Mouse (Mus musculus) layer of hippocampus, postnatal 14 days (tissue): ENCODE measurements around the gene Eef1akmt3. TPM values are rescaled to one million over a fixed set of nuclear protein-coding genes. Genes with fewer than 3 reads are reported as not detected.

Source experiments
- DNase-seq, 2 experiments: peaks; one replicate each; pipeline ENCODE4 v3.0.0; 2021 to 2022; ENCODE audit warnings: low spot score in 2 of 2, mixed read lengths in 1 of 2
- total RNA-seq, 2 experiments: library from RNA; stranded (reverse); gene quantifications; 2 replicates each; pipeline ENCODE4 v1.2.3; 2021

Gene Eef1akmt3
- total RNA-seq, 2 experiments from 2014 or later: 0.36 to 0.41 TPM

GRCm38 (mm10) chr10:127002056-127002455, 39.3 kb downstream of the Eef1akmt3 start:
- DNase-seq: no peak

DNA sequence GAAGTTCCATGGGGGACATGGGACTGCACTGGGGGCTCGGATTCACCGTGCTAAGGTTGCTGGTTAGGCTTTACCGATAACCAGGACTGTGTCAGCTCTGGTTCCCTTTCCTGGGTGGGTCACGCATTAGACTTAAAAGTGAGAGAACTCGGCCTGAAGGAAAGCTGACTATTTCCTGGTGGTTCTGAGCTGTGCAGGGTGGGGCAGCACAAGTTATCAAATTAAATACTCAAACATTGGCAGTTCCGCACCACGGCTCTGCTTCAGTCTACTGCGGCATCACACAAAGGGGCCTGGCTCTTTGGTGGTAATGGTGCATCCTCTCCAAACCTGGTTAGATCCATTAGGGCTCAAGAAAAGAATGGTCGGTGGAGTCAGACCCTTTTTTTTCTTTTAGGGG, 40.0 kb downstream of the Eef1akmt3 start:
- DNase-seq: no peak

GRCm38 (mm10) chr10:127000529-127000928, 40.8 kb downstream of the Eef1akmt3 start, which contains the start of gene Avil:
TSS of gene Avil (plus strand) at chr10:127000709.
- no peak for DNase-seq

- no peak for DNase-seq
Observed at GRCm38 (mm10) chr10:126997340-126998113, 43.8 kb downstream of the Eef1akmt3 start.

DNA sequence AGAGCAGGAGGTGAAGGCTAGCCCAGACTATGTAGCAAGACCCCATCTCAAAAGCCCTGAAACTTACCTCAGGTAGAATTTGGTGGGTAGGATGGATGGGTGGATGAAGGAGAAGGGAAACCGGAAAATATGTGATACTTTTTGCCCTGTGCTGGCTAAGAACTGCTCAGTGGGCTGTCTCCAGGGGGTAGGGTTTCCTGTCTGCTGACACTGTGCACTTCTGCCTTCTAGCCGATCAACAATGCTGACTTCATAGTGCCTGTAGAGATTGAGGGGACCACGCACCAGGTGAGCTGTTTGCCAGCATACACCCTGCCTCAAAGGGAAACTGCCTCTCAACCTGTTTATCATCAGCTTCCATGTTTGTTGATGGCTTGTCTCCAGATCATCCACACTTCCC, 47.7 kb downstream of the Eef1akmt3 start:
- DNase-seq: no peak

DNA sequence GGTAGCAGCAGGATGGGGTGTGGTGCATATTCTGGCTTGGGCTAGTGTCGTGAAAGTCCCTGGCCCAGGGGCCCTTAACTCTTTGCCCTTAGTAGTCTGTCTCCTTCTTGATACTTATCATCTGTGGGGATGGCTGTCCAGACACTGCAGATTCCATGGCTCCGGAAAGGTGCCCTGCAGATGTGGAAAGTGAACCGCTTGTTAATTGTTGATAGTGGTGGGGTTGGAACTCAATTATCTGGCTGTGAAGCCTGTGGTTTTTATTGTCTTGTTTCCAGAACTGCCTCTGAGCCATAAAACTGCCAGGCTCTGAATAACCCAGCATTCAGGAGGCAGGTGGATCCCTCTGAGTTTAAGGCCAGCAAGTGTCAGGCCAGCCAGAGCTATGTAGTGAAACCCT, 49.6 kb downstream of the Eef1akmt3 start:
- no peak for DNase-seq

DNA sequence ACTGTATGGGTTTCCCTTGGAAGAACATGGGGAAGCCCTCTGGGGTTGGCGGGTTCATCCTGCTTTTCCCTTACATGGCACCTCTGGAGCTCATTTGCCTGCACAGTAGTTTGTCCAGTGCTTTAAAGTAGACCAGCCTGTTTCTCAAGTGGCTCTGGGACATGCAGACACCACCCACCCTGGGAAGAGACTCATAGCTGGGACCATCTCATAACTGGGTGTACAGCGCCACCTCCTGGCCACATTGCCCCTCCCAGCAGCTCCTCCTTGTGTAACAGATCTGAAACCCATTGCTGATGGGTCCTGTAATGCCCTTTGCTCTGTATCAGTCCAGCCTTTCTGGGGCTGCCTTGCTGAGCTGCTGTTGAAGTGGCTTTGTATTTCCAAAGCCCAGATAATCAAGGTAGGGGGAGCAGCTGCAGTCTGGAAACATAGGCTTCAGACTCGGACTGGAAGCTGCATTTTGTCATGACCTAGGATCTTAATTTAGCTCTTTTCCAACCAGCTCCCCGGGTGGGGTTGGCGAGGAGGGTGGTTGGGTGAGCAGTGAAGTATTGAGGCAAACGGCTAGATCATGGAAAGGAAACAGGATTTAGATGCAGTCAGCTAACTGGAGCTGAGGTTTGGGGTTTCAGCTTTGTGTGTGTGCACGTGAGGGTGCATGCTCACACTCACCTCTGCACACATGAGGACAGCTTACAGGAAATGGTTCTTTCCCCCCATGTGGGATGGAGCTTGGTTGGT, 50.8 kb downstream of the Eef1akmt3 start:
- peak; percentile 81 to 84 for DNase-seq

DNA sequence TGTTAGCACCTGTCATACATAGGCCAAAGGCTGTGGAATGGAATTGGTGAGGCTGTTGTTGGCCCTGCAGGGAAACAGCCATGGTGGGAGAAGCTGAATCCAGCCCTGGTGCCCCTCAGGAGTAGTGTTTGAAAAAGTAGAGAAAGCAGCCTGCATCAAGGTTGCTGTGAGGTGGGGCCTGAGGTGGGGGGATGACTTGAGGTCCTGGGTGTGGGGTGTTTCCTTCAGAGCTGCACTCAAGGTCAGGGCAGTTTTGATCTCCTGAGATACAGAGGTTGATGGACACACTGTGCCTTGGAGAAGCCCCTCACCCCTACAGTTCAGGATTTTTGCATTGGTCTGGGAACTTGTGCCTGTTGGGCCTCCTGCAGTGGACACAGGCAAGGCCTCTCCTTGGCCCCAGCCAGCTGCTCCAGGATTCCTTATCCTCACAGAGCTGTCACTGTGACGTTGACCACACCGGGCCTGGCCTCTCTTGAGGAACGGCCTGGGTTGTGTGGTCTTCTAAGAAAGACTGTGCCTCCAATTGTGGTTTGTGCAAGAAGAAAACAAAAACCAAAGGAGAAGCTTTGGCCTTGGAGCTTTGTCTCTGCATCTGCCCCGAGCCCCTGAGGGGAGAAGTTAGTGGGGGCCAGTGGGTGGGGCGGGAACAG, 52.7 kb downstream of the Eef1akmt3 start:
- DNase-seq: no peak

DNA sequence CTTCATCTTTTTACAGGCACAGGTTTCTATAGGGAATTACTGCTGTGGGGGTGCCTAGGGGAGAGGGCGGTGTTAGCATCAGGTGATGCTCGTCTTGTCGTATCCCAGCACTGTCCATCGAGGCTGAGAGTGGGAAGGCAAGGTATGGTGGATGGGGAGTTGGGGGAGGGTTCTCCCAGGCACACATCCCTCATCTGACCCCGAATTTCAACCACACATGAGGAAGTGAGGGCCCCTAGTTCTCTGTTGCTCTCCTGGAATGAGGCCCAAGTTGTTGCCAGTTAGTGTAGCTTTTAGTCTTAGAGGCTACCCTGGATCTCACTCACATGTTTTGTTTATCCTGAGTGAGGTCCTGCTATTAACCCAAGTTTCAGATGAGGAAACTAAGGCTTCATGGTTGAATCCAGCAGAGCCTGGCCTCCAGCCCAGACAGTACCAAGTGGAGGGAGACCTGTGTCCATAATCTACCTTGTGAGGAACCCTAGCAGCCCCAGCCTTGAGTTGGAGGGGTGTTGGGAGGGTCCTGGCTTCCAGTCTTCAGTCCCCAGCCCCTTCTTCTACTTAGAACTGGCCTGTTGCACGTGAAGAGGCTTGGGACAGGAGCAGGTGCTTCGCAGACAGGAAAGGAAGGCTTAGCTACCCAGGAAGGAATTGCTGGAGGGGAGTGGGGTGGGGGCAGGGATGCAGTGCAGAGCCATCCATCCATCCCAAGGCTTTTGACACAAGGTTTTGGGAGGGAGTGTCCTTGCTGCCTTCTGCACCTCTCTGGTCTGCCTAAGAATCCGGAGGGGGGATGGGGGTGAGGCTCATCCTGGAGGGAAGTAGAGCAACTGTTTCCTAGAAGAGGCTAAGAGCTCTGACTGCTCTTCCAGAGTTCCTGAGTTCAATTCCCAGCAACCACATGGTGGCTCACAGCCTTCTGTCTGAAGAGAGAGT, 53.9 kb downstream of the Eef1akmt3 start:
- no peak for DNase-seq

DNA sequence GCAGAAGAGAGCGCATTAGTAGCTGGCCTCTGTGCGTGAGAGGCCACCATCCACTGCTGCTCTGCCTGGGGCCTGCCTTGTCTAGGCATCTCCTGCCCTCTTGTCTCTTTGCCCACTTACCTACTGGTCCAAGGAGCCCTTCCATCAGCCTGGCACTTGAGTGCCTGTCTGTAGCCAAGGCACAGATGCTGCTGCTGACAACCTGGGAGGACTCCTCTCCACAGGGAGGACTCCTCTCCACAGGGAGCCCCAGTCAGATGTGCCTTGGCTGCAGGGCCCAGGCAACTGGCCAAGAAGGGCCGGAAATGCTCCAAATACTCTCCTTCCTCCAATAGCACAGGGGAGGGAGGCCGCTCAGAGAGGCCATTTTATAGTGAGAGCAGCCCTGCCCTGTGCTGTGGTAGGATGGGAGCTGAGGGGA, 54.8 kb downstream of the Eef1akmt3 start:
- DNase-seq: peak; percentile 71 to 76

GRCm38 (mm10) chr10:126985579-126985978, 55.7 kb downstream of the Eef1akmt3 start:
- no peak for DNase-seq

- no peak for DNase-seq
Observed at GRCm38 (mm10) chr10:126985127-126985526, 56.2 kb downstream of the Eef1akmt3 start.

- DNase-seq: peak; percentile 40 to 61
Observed at GRCm38 (mm10) chr10:126984189-126985004, 56.9 kb downstream of the Eef1akmt3 start.

DNA sequence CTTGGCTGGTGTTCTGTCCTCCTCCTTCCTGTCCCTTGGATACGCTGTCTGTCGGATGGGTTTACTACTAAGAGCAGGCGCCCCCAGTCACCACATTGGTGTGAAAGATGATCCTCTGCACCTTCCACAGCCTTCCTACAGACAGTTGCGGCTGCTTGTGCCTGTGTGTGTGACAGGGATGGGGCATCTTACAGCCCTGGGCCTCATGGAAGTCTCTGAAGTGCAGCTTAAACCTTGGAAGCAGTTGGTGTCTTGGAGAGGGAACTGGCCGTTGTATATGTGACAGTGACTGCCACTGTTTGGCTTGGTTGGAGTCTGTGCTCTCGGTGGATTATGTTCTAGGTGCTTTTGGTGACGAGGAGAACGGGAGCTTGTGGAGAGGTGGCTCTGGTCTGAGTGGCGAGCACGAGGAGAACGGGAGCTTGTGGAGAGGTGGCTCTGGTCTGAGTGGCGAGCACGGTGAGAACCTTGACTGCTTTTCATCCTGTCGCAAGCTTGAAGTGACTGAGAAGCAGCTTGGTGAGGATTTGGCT, 58.1 kb downstream of the Eef1akmt3 start:
- no peak for DNase-seq

DNA sequence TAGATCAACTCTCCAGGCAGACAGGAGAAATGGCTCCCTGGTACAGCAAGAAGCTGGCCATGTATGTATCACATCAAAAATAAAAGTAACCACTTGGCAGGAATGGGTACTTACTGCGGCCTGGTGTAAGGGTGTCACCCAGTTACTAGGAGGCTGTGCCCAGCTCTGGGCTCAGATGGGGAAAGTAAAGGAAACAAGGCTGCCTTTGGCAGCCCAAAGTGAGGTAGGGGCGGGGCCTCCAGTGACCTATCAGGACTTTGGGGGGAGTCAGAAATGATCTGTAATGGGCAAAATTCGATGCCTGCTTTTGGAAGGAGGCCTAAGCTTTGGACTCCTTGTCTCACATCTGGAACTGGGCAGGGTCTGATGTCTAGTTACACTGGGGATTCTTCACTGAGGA, 59.6 kb downstream of the Eef1akmt3 start:
- DNase-seq: no peak
